Mouse (Mus musculus) hindbrain, postnatal 0 days (tissue): ENCODE measurements around the gene Gabrg3. TPM values are rescaled to one million over a fixed set of nuclear protein-coding genes. Genes with fewer than 3 reads are reported as not detected.

Source experiments
- ATAC-seq: fragments of 200-750 bp; cut with Nextera tagmentation; 2 replicates; pipeline ENCODE4 v1.8.0; 2017; ENCODE audit warnings: mild to moderate bottlenecking, moderate TSS enrichment, moderate library complexity
- DNase-seq: peaks from one replicate; pipeline ENCODE4 v3.0.0-alpha.2; 2015; ENCODE audit warnings: low spot score
- H3K27ac ChIP-seq: fragments of 300-500 bp; sonication (generic); 2 replicates; pipeline ENCODE4 v1.5.1; 2014; ENCODE audit warnings: mild to moderate bottlenecking
- H3K27me3 ChIP-seq: fragments of 300-500 bp; sonication (generic); 2 replicates; pipeline ENCODE4 v1.6.1; 2014; ENCODE audit warnings: low read length, mixed read lengths; ENCODE audit not compliant: insufficient read depth
- H3K36me3 ChIP-seq: fragments of 300-500 bp; sonication (generic); 2 replicates; pipeline ENCODE4 v1.6.1; 2014; ENCODE audit warnings: low read length, mixed read lengths; ENCODE audit not compliant: insufficient read depth
- H3K4me1 ChIP-seq: fragments of 300-500 bp; sonication (generic); 2 replicates; pipeline ENCODE4 v1.6.1; 2014; ENCODE audit warnings: antibody characterized with exemption, low read length, mixed read lengths; ENCODE audit not compliant: insufficient read depth
- H3K4me2 ChIP-seq: fragments of 300-500 bp; sonication (generic); 2 replicates; pipeline ENCODE4 v1.6.1; 2014; ENCODE audit warnings: low read depth, mild to moderate bottlenecking, low read length, moderate library complexity, mixed read lengths
- H3K4me3 ChIP-seq: fragments of 300-500 bp; sonication (generic); 2 replicates; pipeline ENCODE4 v1.5.1; 2014; ENCODE audit warnings: low read length
- H3K9ac ChIP-seq: fragments of 300-500 bp; sonication (generic); replicated peaks from 2 replicates; pipeline ENCODE4 v1.6.1; 2014; ENCODE audit warnings: mild to moderate bottlenecking, low read length, moderate library complexity, mixed read lengths
- H3K9me3 ChIP-seq: fragments of 300-500 bp; sonication (generic); 2 replicates; pipeline ENCODE4 v1.6.1; 2016; ENCODE audit warnings: low read length, mixed read lengths
- CTCF ChIP-seq: IDR thresholded peaks from 2 replicates; pipeline ENCODE4 v1.5.1; 2016; ENCODE audit warnings: antibody characterized with exemption, control low read depth, low read depth
- WGBS: fragments of 180-500 bp; shearing (Covaris S2); extraction: QIAGEN DNeasy Blood & Tissue Kit; methylation state at CpG from one replicate; pipeline ENCODE4 v1.1.7; 2014; 5-methylcytosine and 5-hydroxymethylcytosine counted together
- polyA plus RNA-seq: library from polyadenylated mRNA; unstranded; fragments of >200 nt; fragmentation: Nextera tagmentation; extraction: Ambion mirVana; gene quantifications from 2 replicates; pipeline ENCODE4 v1.2.1, GENCODE M21; 2015
- total RNA-seq: library from RNA; depleted of rRNA; stranded (reverse); fragments of >200 nt; gene quantifications from 2 replicates; pipeline ENCODE4 v1.2.3, GENCODE M21; 2014

The Gabrg3 gene
- total and polyA plus RNA-seq, 2 experiments from 2014 or later, result 8.4 to 13.0 TPM

- Histone ChIP-seq H3K9ac (no peak overlapping the region), H3K27ac (no peak overlapping the region), H3K27me3 (no peaks in the 10 kb centered on the region), H3K4me1 (no peaks in the 10 kb centered on the region), H3K4me2 (no peak overlapping the region), H3K36me3 (no peaks in the 10 kb centered on the region), H3K4me3 (no peak overlapping the region), H3K9me3 (no peaks in the 10 kb centered on the region)
- ATAC-seq (no peak), DNase-seq (no peak)
- 69% methylated on average over 3 of the region's 3 CpGs for WGBS
- no peak for TF ChIP-seq CTCF
Observed at GRCm38 (mm10) chr7:57100065-57100464, 286.9 kb downstream of the Gabrg3 start.

- no peaks in the 10 kb centered on the region for H3K9me3 ChIP-seq
- no peak for DNase-seq
- no peak overlapping the region for H3K27ac ChIP-seq
- no peak for ATAC-seq
- no peak overlapping the region for H3K4me2 ChIP-seq
- H3K27me3 ChIP-seq, result no peaks in the 10 kb centered on the region
- no peaks in the 10 kb centered on the region for H3K36me3 ChIP-seq
- H3K9ac ChIP-seq, result no peak overlapping the region
- WGBS, result 62% methylated on average over 3 of the region's 3 CpGs
- no peak overlapping the region for H3K4me3 ChIP-seq
- H3K4me1 ChIP-seq, result no peaks in the 10 kb centered on the region
- TF ChIP-seq CTCF, result no peak
Observed at GRCm38 (mm10) chr7:57082071-57082470, 304.9 kb downstream of the Gabrg3 start.

GRCm38 (mm10) chr7:57071435-57072160 lies 315.4 kb downstream of the Gabrg3 start:
- no peak for ATAC-seq
- no peak for TF ChIP-seq CTCF
- 93% methylated on average over 2 of the region's 2 CpGs for WGBS

GRCm38 (mm10) chr7:57065398-57065797 lies 321.6 kb downstream of the Gabrg3 start:
- no peak for DNase-seq
- H3K27ac ChIP-seq, result no peak overlapping the region
- no peak for TF ChIP-seq CTCF
- no peak overlapping the region for H3K9ac ChIP-seq
- 81% methylated on average over 3 of the region's 3 CpGs for WGBS
- no peaks in the 10 kb centered on the region for H3K36me3 ChIP-seq
- H3K9me3 ChIP-seq, result no peaks in the 10 kb centered on the region
- no peaks in the 10 kb centered on the region for H3K4me1 ChIP-seq
- no peak overlapping the region for H3K4me2 ChIP-seq
- H3K27me3 ChIP-seq, result no peaks in the 10 kb centered on the region
- no peak for ATAC-seq
- no peak overlapping the region for H3K4me3 ChIP-seq

More at GRCm38 (mm10) chr7:57071435-57072160, 315.4 kb downstream of the Gabrg3 start:
- H3K4me3 ChIP-seq, result no peak overlapping the region
- no peaks in the 10 kb centered on the region for H3K36me3 ChIP-seq
- no peak overlapping the region for H3K27ac ChIP-seq
- no peak for DNase-seq
- H3K27me3 ChIP-seq, result no peaks in the 10 kb centered on the region
- no peak overlapping the region for H3K9ac ChIP-seq
- H3K9me3 ChIP-seq, result no peaks in the 10 kb centered on the region
- H3K4me2 ChIP-seq, result no peak overlapping the region
- no peaks in the 10 kb centered on the region for H3K4me1 ChIP-seq

GRCm38 (mm10) chr7:57050906-57051635 lies 335.9 kb downstream of the Gabrg3 start:
- WGBS, result 34% methylated on average over 1 of the region's 1 CpGs
- Histone ChIP-seq H3K9ac (no peak overlapping the region), H3K4me2 (no peak overlapping the region), H3K4me1 (no peaks in the 10 kb centered on the region), H3K36me3 (no peaks in the 10 kb centered on the region), H3K4me3 (no peak overlapping the region), H3K9me3 (no peaks in the 10 kb centered on the region), H3K27me3 (no peaks in the 10 kb centered on the region), H3K27ac (peak overlapping the region; percentile 36; the same call in 1 of the 2 replicates)
- DNase-seq (peak; percentile 65), ATAC-seq (peak; percentile 78)
- TF ChIP-seq CTCF, result no peak

- WGBS, result 19% methylated on average over 2 of the region's 2 CpGs
- ATAC-seq, result no peak
- no peak overlapping the region for H3K27ac ChIP-seq
Observed at GRCm38 (mm10) chr7:57037861-57038421, 349.0 kb downstream of the Gabrg3 start.

More at GRCm38 (mm10) chr7:57037861-57038421, 349.0 kb downstream of the Gabrg3 start:
- Histone ChIP-seq H3K4me3 (no peak overlapping the region), H3K4me1 (no peaks in the 10 kb centered on the region), H3K27me3 (no peaks in the 10 kb centered on the region), H3K4me2 (no peak overlapping the region), H3K36me3 (no peaks in the 10 kb centered on the region), H3K9ac (no peak overlapping the region), H3K9me3 (no peaks in the 10 kb centered on the region)
- no peak for TF ChIP-seq CTCF
- peak; percentile 58 for DNase-seq
